15 mouse cellular contexts compared by ENCODE assay signal in genomic region chr6:94408996-94409395, GRCm38 (mm10).
DNase-seq lines count a peak whose midpoint lies in the region.
"Had no signal": no experiment of that assay in that cellular context is flagged by ENCODE, and none has a peak within 500 bp of the region (broad histone marks: within the 10 kb centered on the region; RNA-seq: fewer than 3 reads in every experiment).

No protein-coding gene starts in this region.

- peak; percentile 86 for DNase-seq in brain, adult 2 months (ENCODE audit: low read depth, low spot score)
- DNase-seq in cerebellum, adult 11 months = peak; percentile 55
- DNase-seq in cerebellum, adult 8-10 months = peak; percentile 46
- DNase-seq in cerebellum, postnatal 14 days = peak; percentile 69 to 72
- DNase-seq in gastrocnemius, adult 18-20 months (ENCODE audit: low spot score) = no peak
- no peak for DNase-seq in gastrocnemius, postnatal 4 days (ENCODE audit: low spot score in 2 of 2)
- DNase-seq in right cerebral cortex, postnatal 36 days (ENCODE audit: low spot score in 2 of 2) = no peak
- no peak for DNase-seq in spleen, adult 18-20 months
- DNase-seq: adrenal gland, adult 2 months; adrenal gland, postnatal 25 days; embryo, embryonic 11 days; gastrocnemius, adult 2 months; gastrocnemius, postnatal 36 days; heart, adult 2 months; kidney, adult 8-10 months had no signal

Comparison
In these comparisons a context has a peak if more than half of its experiments do, and no peak if none do; other contexts are left out.
1. DNase-seq: peak in brain, adult 2 months (single experiment), cerebellum, adult 11 months (single experiment), cerebellum, adult 8-10 months (single experiment) and cerebellum, postnatal 14 days (2 of 2); none in gastrocnemius, adult 18-20 months (single experiment), gastrocnemius, postnatal 4 days (0 of 2), right cerebral cortex, postnatal 36 days (0 of 2) and spleen, adult 18-20 months (0 of 2).